Mouse (Mus musculus): ENCODE results near the gene Olfr8. TPM values are rescaled to one million over a fixed set of nuclear protein-coding genes. Genes with fewer than 3 reads are reported as not detected.

The Olfr8 gene
- total and polyA plus RNA-seq, 3 experiments = not detected

Other genes starting within 250 kb of the Olfr8 start
- gene Casp14, start 232.3 kb upstream of the Olfr8 start, total RNA-seq (2012; rRNA removed) = not detected in 2 replicates
- gene Casp14, start 232.3 kb upstream of the Olfr8 start, polyA plus RNA-seq (2012; ENCODE audit: insufficient read depth in 1 of 2, insufficient read length in 2 of 2, low read depth in 1 of 2, low replicate concordance in 2 of 2, missing spikeins in 1 of 2) = not detected
- gene Ccdc105, start 197.6 kb upstream of the Olfr8 start, total RNA-seq (2012; rRNA removed) = not detected in 2 replicates
- not detected for gene Ccdc105, start 197.6 kb upstream of the Olfr8 start, polyA plus RNA-seq (2012; ENCODE audit: insufficient read depth in 1 of 2, insufficient read length in 2 of 2, low read depth in 1 of 2, low replicate concordance in 2 of 2, missing spikeins in 1 of 2)
- not detected in 2 replicates for gene Slc1a6, start 170.1 kb upstream of the Olfr8 start, total RNA-seq (2012; rRNA removed)
- not detected for gene Slc1a6, start 170.1 kb upstream of the Olfr8 start, polyA plus RNA-seq (2012; ENCODE audit: insufficient read depth in 1 of 2, insufficient read length in 2 of 2, low read depth in 1 of 2, low replicate concordance in 2 of 2, missing spikeins in 1 of 2)
- gene Olfr1356, start 98.5 kb upstream of the Olfr8 start, total RNA-seq (2012; rRNA removed) = not detected in 2 replicates
- not detected for gene Olfr1356, start 98.5 kb upstream of the Olfr8 start, polyA plus RNA-seq (2012; ENCODE audit: insufficient read depth in 1 of 2, insufficient read length in 2 of 2, low read depth in 1 of 2, low replicate concordance in 2 of 2, missing spikeins in 1 of 2)
- gene Olfr1355, start 75.1 kb upstream of the Olfr8 start, total RNA-seq (2012; rRNA removed) = not detected in 2 replicates
- not detected for gene Olfr1355, start 75.1 kb upstream of the Olfr8 start, polyA plus RNA-seq (2012; ENCODE audit: insufficient read depth in 1 of 2, insufficient read length in 2 of 2, low read depth in 1 of 2, low replicate concordance in 2 of 2, missing spikeins in 1 of 2)
- not detected in 2 replicates for gene Olfr1354, start 37.5 kb upstream of the Olfr8 start, total RNA-seq (2012; rRNA removed)
- not detected for gene Olfr1354, start 37.5 kb upstream of the Olfr8 start, polyA plus RNA-seq (2012; ENCODE audit: insufficient read depth in 1 of 2, insufficient read length in 2 of 2, low read depth in 1 of 2, low replicate concordance in 2 of 2, missing spikeins in 1 of 2)
- gene Olfr1353, start 12.7 kb downstream of the Olfr8 start, total RNA-seq (2012; rRNA removed) = not detected in 2 replicates
- gene Olfr1353, start 12.7 kb downstream of the Olfr8 start, polyA plus RNA-seq (2012; ENCODE audit: insufficient read depth in 1 of 2, insufficient read length in 2 of 2, low read depth in 1 of 2, low replicate concordance in 2 of 2, missing spikeins in 1 of 2) = not detected
- not detected in 2 replicates for gene Olfr1352, start 30.4 kb downstream of the Olfr8 start, total RNA-seq (2012; rRNA removed)
- gene Olfr1352, start 30.4 kb downstream of the Olfr8 start, polyA plus RNA-seq (2012; ENCODE audit: insufficient read depth in 1 of 2, insufficient read length in 2 of 2, low read depth in 1 of 2, low replicate concordance in 2 of 2, missing spikeins in 1 of 2) = not detected
- gene Olfr1351, start 61.8 kb downstream of the Olfr8 start, total RNA-seq (2012; rRNA removed) = not detected in 2 replicates
- not detected for gene Olfr1351, start 61.8 kb downstream of the Olfr8 start, polyA plus RNA-seq (2012; ENCODE audit: insufficient read depth in 1 of 2, insufficient read length in 2 of 2, low read depth in 1 of 2, low replicate concordance in 2 of 2, missing spikeins in 1 of 2)
- gene Olfr57, start 78.1 kb downstream of the Olfr8 start, total RNA-seq (2012; rRNA removed) = not detected in 2 replicates
- gene Olfr57, start 78.1 kb downstream of the Olfr8 start, polyA plus RNA-seq (2012; ENCODE audit: insufficient read depth in 1 of 2, insufficient read length in 2 of 2, low read depth in 1 of 2, low replicate concordance in 2 of 2, missing spikeins in 1 of 2) = not detected
- 1.4 and 2.4 TPM in 2 replicates for gene 2610008E11Rik, start 147.0 kb downstream of the Olfr8 start, total RNA-seq (2012; rRNA removed)
- gene 2610008E11Rik, start 147.0 kb downstream of the Olfr8 start, polyA plus RNA-seq (2012; ENCODE audit: insufficient read depth in 1 of 2, insufficient read length in 2 of 2, low read depth in 1 of 2, low replicate concordance in 2 of 2, missing spikeins in 1 of 2) = 1 to 10 TPM in 1 of 2 experiments, not detected in 1; 1.7 TPM
- gene Vmn2r80, start 198.1 kb downstream of the Olfr8 start, total RNA-seq (2012; rRNA removed) = not detected in 2 replicates
- not detected for gene Vmn2r80, start 198.1 kb downstream of the Olfr8 start, polyA plus RNA-seq (2012; ENCODE audit: insufficient read depth in 1 of 2, insufficient read length in 2 of 2, low read depth in 1 of 2, low replicate concordance in 2 of 2, missing spikeins in 1 of 2)